Mouse (Mus musculus) bone marrow, adult 2 months (tissue): ENCODE results near the gene Trappc1.

Source experiments
- CTCF ChIP-seq: fragments of 200-500 bp; IDR thresholded peaks from 2 replicates; pipeline ENCODE4 v1.5.1; 2011; ENCODE audit warnings: low read length, control low read depth; ENCODE audit not compliant: control insufficient read depth, insufficient read depth
- POLR2A ChIP-seq: fragments of 200-500 bp; IDR thresholded peaks from 2 replicates; pipeline ENCODE4 v1.6.1; 2011; ENCODE audit warnings: low read depth, mild to moderate bottlenecking, control low read depth, low read length, borderline replicate concordance; ENCODE audit not compliant: control insufficient read depth

- TF ChIP-seq CTCF (no peak), POLR2A (no peak)
Observed at GRCm38 (mm10) chr11:69291111-69291510, 32.7 kb upstream of the Trappc1 start.
